Mouse (Mus musculus): ENCODE measurements around the gene Mgat4e.

- TF ChIP-seq MYOG (IDR thresholded peaks at IDR 0.05; ENCODE audit: control insufficient read depth in 1 of 3, insufficient read depth in 1 of 3, insufficient read length in 2 of 3, low read depth in 2 of 3) (no peak), MYOD1 (IDR thresholded peaks at IDR 0.05; ENCODE audit: control insufficient read depth in 1 of 3, insufficient read length in 2 of 3, low read depth in 2 of 3) (no peak), POLR2AphosphoS2 (IDR thresholded peaks at IDR 0.05; ENCODE audit: insufficient read length, low read depth) (no peak), CEBPB (IDR thresholded peaks at IDR 0.05; ENCODE audit: insufficient read depth, poor library complexity, severe bottlenecking) (no peak), TCF12 (IDR thresholded peaks at IDR 0.05; ENCODE audit: insufficient read depth, poor library complexity, severe bottlenecking) (no peak), POLR2A (IDR thresholded peaks at IDR 0.05; ENCODE audit: insufficient read length, low read depth) (no peak), REST (IDR thresholded peaks at IDR 0.05; ENCODE audit: insufficient read depth, insufficient read length) (no peak), MAX (IDR thresholded peaks at IDR 0.05; ENCODE audit: low read depth) (no peak), USF1 (IDR thresholded peaks at IDR 0.05; ENCODE audit: low read depth) (no peak), E2F4 (IDR thresholded peaks at IDR 0.05; ENCODE audit: insufficient read depth) (no peak), SRF (IDR thresholded peaks at IDR 0.05; ENCODE audit: control insufficient read depth, insufficient read length, low read depth) (no peak)
Measured at GRCm38 (mm10) chr1:134570631-134571030, 21.1 kb upstream of the Mgat4e start.

All from myocyte (in vitro differentiated cells).